Mouse (Mus musculus): Measurements from ENCODE around the gene Stap1. TPM values are rescaled to one million over a fixed set of nuclear protein-coding genes. Genes with fewer than 3 reads are reported as not detected.

The Stap1 gene
- 0.32 and 0.51 TPM in 2 replicates for polyA plus RNA-seq (2014; fragmentation: Nextera tagmentation; extraction: Ambion mirVana)

GRCm38 (mm10) chr5:86071538-86071937, at the start of gene Stap1:
TSS of gene Stap1 (plus strand) at chr5:86071746.
- H3K4me1 ChIP-seq (ENCODE audit: control insufficient read depth, insufficient read depth, low read length), result no peaks in the 10 kb centered on the region
- DNase-seq (no peak), ATAC-seq (ENCODE audit: low FRiP score, low TSS enrichment) (no peak)
- no peaks in the 10 kb centered on the region for H3K36me3 ChIP-seq (ENCODE audit: control insufficient read depth, insufficient read depth, low read length)
- H3K27ac ChIP-seq (replicated peaks; ENCODE audit: low read depth, low read length), result no peak within 1 kb of the TSS
- no peak within 1 kb of the TSS for H3K9ac ChIP-seq (replicated peaks; ENCODE audit: low read length)
- no peak within 1 kb of the TSS for H3K4me2 ChIP-seq (ENCODE audit: low read length)
- no peaks in the 10 kb centered on the region for H3K9me3 ChIP-seq (ENCODE audit: control insufficient read depth, low read length)
- H3K4me3 ChIP-seq (replicated peaks; ENCODE audit: low read depth, low read length), result no peak within 1 kb of the TSS
- WGBS, result 81% methylated on average over 7 of the region's 7 CpGs
- no peaks in the 10 kb centered on the region for H3K27me3 ChIP-seq (ENCODE audit: control insufficient read depth, insufficient read depth, low read length)

- Histone ChIP-seq H3K27me3 (ENCODE audit: control insufficient read depth, insufficient read depth, low read length) (no peaks in the 10 kb centered on the region), H3K9ac (replicated peaks; ENCODE audit: low read length) (no peak overlapping the region), H3K4me2 (ENCODE audit: low read length) (no peak overlapping the region), H3K9me3 (ENCODE audit: control insufficient read depth, low read length) (no peaks in the 10 kb centered on the region), H3K36me3 (ENCODE audit: control insufficient read depth, insufficient read depth, low read length) (peaks cover 40% of the 10 kb centered on the region), H3K4me1 (ENCODE audit: control insufficient read depth, insufficient read depth, low read length) (no peaks in the 10 kb centered on the region), H3K27ac (replicated peaks; ENCODE audit: low read depth, low read length) (no peak overlapping the region), H3K4me3 (replicated peaks; ENCODE audit: low read depth, low read length) (no peak overlapping the region)
- no peak for DNase-seq
- 90% methylated on average over 2 of the region's 2 CpGs for WGBS
- no peak for ATAC-seq (ENCODE audit: low FRiP score, low TSS enrichment)
These were observed 41.7 kb upstream of the Stap1 start for GRCm38 (mm10) chr5:86029820-86030219.

- Histone ChIP-seq H3K9me3 (ENCODE audit: control insufficient read depth, low read length) (no peaks in the 10 kb centered on the region), H3K9ac (replicated peaks; ENCODE audit: low read length) (no peak overlapping the region), H3K4me2 (ENCODE audit: low read length) (peak overlapping the region; percentile 65), H3K27me3 (ENCODE audit: control insufficient read depth, insufficient read depth, low read length) (no peaks in the 10 kb centered on the region), H3K4me1 (ENCODE audit: control insufficient read depth, insufficient read depth, low read length) (peaks cover 10% of the 10 kb centered on the region; the same call in 1 of the 2 replicates), H3K36me3 (ENCODE audit: control insufficient read depth, insufficient read depth, low read length) (peaks cover 5% of the 10 kb centered on the region; the same call in 1 of the 2 replicates), H3K27ac (replicated peaks; ENCODE audit: low read depth, low read length) (no peak overlapping the region), H3K4me3 (replicated peaks; ENCODE audit: low read depth, low read length) (0 out of 2 replicates have a peak overlapping the region, but pooled peaks have one; percentile 9)
- ATAC-seq (ENCODE audit: low FRiP score, low TSS enrichment) (no peak), DNase-seq (no peak)
- 97% methylated on average over 1 of the region's 1 CpGs for WGBS
These were observed 8.0 kb upstream of the Stap1 start for GRCm38 (mm10) chr5:86063501-86063900.

GRCm38 (mm10) chr5:86065101-86065875, 6.3 kb upstream of the Stap1 start, which contains the start of gene Cenpc1:
TSS of gene Cenpc1 (minus strand) at chr5:86065583.
- Histone ChIP-seq H3K4me1 (ENCODE audit: control insufficient read depth, insufficient read depth, low read length) (peaks cover 10% of the 10 kb centered on the region; the same call in 1 of the 2 replicates), H3K4me3 (replicated peaks; ENCODE audit: low read depth, low read length) (peak within 1 kb of the TSS; percentile 79), H3K4me2 (ENCODE audit: low read length) (peak within 1 kb of the TSS; percentile 65), H3K36me3 (ENCODE audit: control insufficient read depth, insufficient read depth, low read length) (no peaks in the 10 kb centered on the region), H3K9me3 (ENCODE audit: control insufficient read depth, low read length) (no peaks in the 10 kb centered on the region), H3K9ac (replicated peaks; ENCODE audit: low read length) (peak within 1 kb of the TSS; percentile 81), H3K27me3 (ENCODE audit: control insufficient read depth, insufficient read depth, low read length) (no peaks in the 10 kb centered on the region), H3K27ac (replicated peaks; ENCODE audit: low read depth, low read length) (peak within 1 kb of the TSS; percentile 86)
- DNase-seq, result peak; percentile 96
- ATAC-seq (ENCODE audit: low FRiP score, low TSS enrichment), result peak; percentile 97
- WGBS, result under 1% methylated on average over 60 of the region's 60 CpGs

- Histone ChIP-seq H3K27ac (replicated peaks; ENCODE audit: low read depth, low read length) (peak overlapping the region; percentile 32; the same call in 1 of the 2 replicates), H3K4me3 (replicated peaks; ENCODE audit: low read depth, low read length) (peak overlapping the region; percentile 79), H3K9me3 (ENCODE audit: control insufficient read depth, low read length) (no peaks in the 10 kb centered on the region), H3K4me2 (ENCODE audit: low read length) (peak overlapping the region; percentile 65), H3K9ac (replicated peaks; ENCODE audit: low read length) (peak overlapping the region; percentile 27; the same call in 1 of the 2 replicates), H3K4me1 (ENCODE audit: control insufficient read depth, insufficient read depth, low read length) (peaks cover 10% of the 10 kb centered on the region; the same call in 1 of the 2 replicates), H3K27me3 (ENCODE audit: control insufficient read depth, insufficient read depth, low read length) (no peaks in the 10 kb centered on the region), H3K36me3 (ENCODE audit: control insufficient read depth, insufficient read depth, low read length) (no peaks in the 10 kb centered on the region)
- ATAC-seq (ENCODE audit: low FRiP score, low TSS enrichment), result peak; percentile 71
- under 1% methylated on average over 17 of the region's 17 CpGs for WGBS
- no peak for DNase-seq
These were observed 5.5 kb upstream of the Stap1 start for GRCm38 (mm10) chr5:86065876-86066550.

GRCm38 (mm10) chr5:86066551-86066929, 5.0 kb upstream of the Stap1 start:
- peak; percentile 41 for ATAC-seq (ENCODE audit: low FRiP score, low TSS enrichment)
- peak; percentile 93 for DNase-seq
- 1% methylated on average over 17 of the region's 17 CpGs for WGBS
- no peaks in the 10 kb centered on the region for H3K27me3 ChIP-seq (ENCODE audit: control insufficient read depth, insufficient read depth, low read length)
- H3K9me3 ChIP-seq (ENCODE audit: control insufficient read depth, low read length), result no peaks in the 10 kb centered on the region
- H3K36me3 ChIP-seq (ENCODE audit: control insufficient read depth, insufficient read depth, low read length), result no peaks in the 10 kb centered on the region
- H3K4me1 ChIP-seq (ENCODE audit: control insufficient read depth, insufficient read depth, low read length), result peaks cover 10% of the 10 kb centered on the region; the same call in 1 of the 2 replicates
- H3K4me3 ChIP-seq (replicated peaks; ENCODE audit: low read depth, low read length), result peak overlapping the region; percentile 79
- no peak overlapping the region for H3K27ac ChIP-seq (replicated peaks; ENCODE audit: low read depth, low read length)
- peak overlapping the region; percentile 27; the same call in 1 of the 2 replicates for H3K9ac ChIP-seq (replicated peaks; ENCODE audit: low read length)
- H3K4me2 ChIP-seq (ENCODE audit: low read length), result peak overlapping the region; percentile 65

- Histone ChIP-seq H3K4me3 (replicated peaks; ENCODE audit: low read depth, low read length) (no peak overlapping the region), H3K4me2 (ENCODE audit: low read length) (no peak overlapping the region), H3K27ac (replicated peaks; ENCODE audit: low read depth, low read length) (no peak overlapping the region), H3K9me3 (ENCODE audit: control insufficient read depth, low read length) (no peaks in the 10 kb centered on the region), H3K27me3 (ENCODE audit: control insufficient read depth, insufficient read depth, low read length) (no peaks in the 10 kb centered on the region), H3K4me1 (ENCODE audit: control insufficient read depth, insufficient read depth, low read length) (peaks cover 7% of the 10 kb centered on the region; the same call in 1 of the 2 replicates), H3K36me3 (ENCODE audit: control insufficient read depth, insufficient read depth, low read length) (no peaks in the 10 kb centered on the region), H3K9ac (replicated peaks; ENCODE audit: low read length) (no peak overlapping the region)
- DNase-seq (no peak), ATAC-seq (ENCODE audit: low FRiP score, low TSS enrichment) (no peak)
- 90% methylated on average over 3 of the region's 3 CpGs for WGBS
These were observed 3.1 kb upstream of the Stap1 start for GRCm38 (mm10) chr5:86068451-86068850.

GRCm38 (mm10) chr5:86069121-86069520, 2.4 kb upstream of the Stap1 start:
- ATAC-seq (ENCODE audit: low FRiP score, low TSS enrichment) (no peak), DNase-seq (no peak)
- no peak overlapping the region for H3K4me3 ChIP-seq (replicated peaks; ENCODE audit: low read depth, low read length)
- 75% methylated on average over 6 of the region's 6 CpGs for WGBS
- H3K36me3 ChIP-seq (ENCODE audit: control insufficient read depth, insufficient read depth, low read length), result no peaks in the 10 kb centered on the region
- no peaks in the 10 kb centered on the region for H3K27me3 ChIP-seq (ENCODE audit: control insufficient read depth, insufficient read depth, low read length)
- no peak overlapping the region for H3K9ac ChIP-seq (replicated peaks; ENCODE audit: low read length)
- H3K4me1 ChIP-seq (ENCODE audit: control insufficient read depth, insufficient read depth, low read length), result 0 out of 2 replicates have a peak, but pooled peaks cover under 1% of the 10 kb centered on the region
- no peak overlapping the region for H3K27ac ChIP-seq (replicated peaks; ENCODE audit: low read depth, low read length)
- H3K9me3 ChIP-seq (ENCODE audit: control insufficient read depth, low read length), result no peaks in the 10 kb centered on the region
- no peak overlapping the region for H3K4me2 ChIP-seq (ENCODE audit: low read length)
